8 mouse cellular contexts compared by ENCODE assay signal in genomic region chr5:146676470-146677150, GRCm38 (mm10).
DNase-seq lines count a peak whose midpoint lies in the region; ATAC-seq and TF ChIP-seq lines count a peak whose summit lies in the region.

No protein-coding gene starts in this region.

- WGBS in heart, embryonic 13.5 days, result 78% methylated on average over 12 of the region's 12 CpGs
- 6% methylated on average over 12 of the region's 12 CpGs for WGBS in small intestine, adult 2 months
- 90% methylated on average over 12 of the region's 12 CpGs for WGBS in forebrain, embryonic 11.5 days

- H3K4me2 ChIP-seq in heart, embryonic 13.5 days, result no peak overlapping the region
- no peak overlapping the region for H3K4me2 ChIP-seq in forebrain, embryonic 11.5 days (ENCODE audit: low read depth, low read length, severe bottlenecking)

- TF ChIP-seq POLR2A in small intestine, adult 2 months (IDR thresholded peaks at IDR 0.05; ENCODE audit: low read depth, low read length), result no peak

- peaks cover 8% of the 10 kb centered on the region; the same call in 1 of the 2 replicates for H3K9me3 ChIP-seq in heart, embryonic 13.5 days
- H3K9me3 ChIP-seq in forebrain, embryonic 11.5 days (ENCODE audit: control insufficient read depth, low read length), result no peaks in the 10 kb centered on the region

- ATAC-seq in heart, embryonic 13.5 days (ENCODE audit: extremely low read depth, insufficient number of reproducible peaks, low FRiP score, low TSS enrichment), result no peak
- ATAC-seq in forebrain, embryonic 11.5 days (replicated peaks; ENCODE audit: low FRiP score), result no peak

- H3K36me3 ChIP-seq in heart, embryonic 13.5 days, result no peaks in the 10 kb centered on the region
- no peaks in the 10 kb centered on the region for H3K36me3 ChIP-seq in small intestine, adult 2 months (ENCODE audit: control insufficient read depth, insufficient read depth, low read length)
- H3K36me3 ChIP-seq in forebrain, embryonic 11.5 days (ENCODE audit: control insufficient read depth, insufficient read depth, low read length), result no peaks in the 10 kb centered on the region

- H3K27me3 ChIP-seq in heart, embryonic 13.5 days (replicated peaks), result peaks cover 8% of the 10 kb centered on the region; the same call in 1 of the 2 replicates
- no peaks in the 10 kb centered on the region for H3K27me3 ChIP-seq in small intestine, adult 2 months (ENCODE audit: control insufficient read depth, insufficient read depth, low read length)
- peaks cover 14% of the 10 kb centered on the region for H3K27me3 ChIP-seq in forebrain, embryonic 11.5 days (ENCODE audit: control insufficient read depth, insufficient read depth, low read length)

- peak; percentile 39 for DNase-seq in ovary, postnatal 36 days (ENCODE audit: low spot score)
- DNase-seq in ovary, postnatal 14 days (ENCODE audit: low spot score), result no peak
- peak; percentile 69 for DNase-seq in liver
- DNase-seq in thymus, postnatal 25 days, result no peak
- no peak for DNase-seq in frontal cortex, postnatal 36 days (ENCODE audit: low spot score in 2 of 2)
- no peak for DNase-seq in forebrain, embryonic 11.5 days (ENCODE audit: low spot score)

- H3K4me3 ChIP-seq in heart, embryonic 13.5 days, result no peak overlapping the region
- H3K4me3 ChIP-seq in small intestine, adult 2 months (ENCODE audit: low read depth, low read length), result no peak overlapping the region
- no peak overlapping the region for H3K4me3 ChIP-seq in forebrain, embryonic 11.5 days (ENCODE audit: low read depth, low read length)

- H3K9ac ChIP-seq in heart, embryonic 13.5 days, result no peak overlapping the region; the same call in 1 of the 2 replicates
- H3K9ac ChIP-seq in forebrain, embryonic 11.5 days (ENCODE audit: low read length), result no peak overlapping the region

- peaks cover 24% of the 10 kb centered on the region for H3K4me1 ChIP-seq in heart, embryonic 13.5 days
- peaks cover 38% of the 10 kb centered on the region for H3K4me1 ChIP-seq in small intestine, adult 2 months (ENCODE audit: control insufficient read depth, insufficient read depth, insufficient read length, low read length)
- no peaks in the 10 kb centered on the region; the same call in 1 of the 2 replicates for H3K4me1 ChIP-seq in forebrain, embryonic 11.5 days (replicated peaks; ENCODE audit: control insufficient read depth, insufficient read depth, low read length)

- peak overlapping the region; percentile 30; the same call in 1 of the 2 replicates for H3K27ac ChIP-seq in heart, embryonic 13.5 days (replicated peaks)
- H3K27ac ChIP-seq in small intestine, adult 2 months (ENCODE audit: insufficient read depth, low read depth, low read length), result peak overlapping the region; percentile 73
- no peak overlapping the region for H3K27ac ChIP-seq in forebrain, embryonic 11.5 days (ENCODE audit: low read depth, low read length)

- TF ChIP-seq CTCF in small intestine, adult 2 months (IDR thresholded peaks at IDR 0.05; ENCODE audit: extremely low read depth, insufficient read length, insufficient replicate concordance, low read depth, low read length), result no peak

Comparison
In these comparisons a context has a peak if more than half of its experiments do, and no peak if none do; other contexts are left out.
1. DNase-seq: peak in ovary, postnatal 36 days (single experiment) and liver (single experiment); none in ovary, postnatal 14 days (single experiment), thymus, postnatal 25 days (single experiment), frontal cortex, postnatal 36 days (0 of 2) and forebrain, embryonic 11.5 days (single experiment).